Mouse (Mus musculus) 3T3-L1 (cell line): ENCODE data around the gene Vmn1r185.
"Not testable (repeated sequence)": the region's sequence is repeated elsewhere in the genome, so short reads cannot be mapped to it uniquely, and the experiment has no call there.

Source experiments
- DNase-seq: peaks from one replicate; pipeline ENCODE4 v3.0.0-alpha.2; 2015; ENCODE audit warnings: low read depth, low spot score

Vmn1r185 gene

GRCm38 (mm10) chr7:26618364-26618763 lies at the start of gene Vmn1r185:
Gene Vmn1r185 (minus strand): TSS chr7:26618464.
- DNase-seq = not testable (repeated sequence)

DNA sequence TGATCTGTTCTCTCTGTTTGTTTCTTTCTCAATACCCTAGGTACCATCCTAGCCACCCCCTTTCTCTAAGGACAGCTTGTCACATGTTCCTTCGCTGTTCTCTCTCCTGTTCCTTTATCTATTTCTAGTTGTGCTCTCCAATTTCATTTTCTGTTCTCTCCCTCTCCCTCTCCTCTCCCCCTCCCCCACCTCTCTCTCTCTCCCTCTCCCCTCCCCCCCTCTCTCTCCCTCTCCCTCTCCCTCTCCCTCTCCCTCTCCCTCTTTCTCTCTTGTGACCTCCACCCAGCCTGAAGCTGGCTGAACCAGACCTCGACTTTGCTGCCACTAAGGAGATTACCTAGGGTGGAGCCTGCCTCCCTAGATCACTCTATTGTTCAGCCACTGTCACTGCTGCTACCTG lies 49.2 kb upstream of the Vmn1r185 start:
- DNase-seq = not testable (repeated sequence)

DNA sequence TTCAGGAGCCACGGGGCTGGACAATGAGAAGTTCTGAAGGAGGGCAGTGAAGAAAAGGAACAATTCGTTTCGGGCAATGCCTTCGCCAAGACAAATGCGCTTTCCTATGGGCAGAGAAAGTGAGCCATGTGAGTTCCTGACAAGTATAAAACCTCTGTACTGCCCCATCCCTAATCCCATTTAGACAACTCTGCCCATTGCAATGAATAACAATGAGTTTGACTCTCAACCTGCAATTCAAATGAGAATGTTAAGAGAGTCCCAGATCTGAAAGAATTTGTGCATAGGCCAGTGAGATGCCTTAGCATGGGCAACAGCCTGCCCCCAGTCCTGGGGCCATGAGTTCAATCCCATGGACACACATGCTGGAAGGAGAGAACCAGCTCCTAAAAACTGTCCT lies 47.7 kb upstream of the Vmn1r185 start:
- DNase-seq = no peak

DNA sequence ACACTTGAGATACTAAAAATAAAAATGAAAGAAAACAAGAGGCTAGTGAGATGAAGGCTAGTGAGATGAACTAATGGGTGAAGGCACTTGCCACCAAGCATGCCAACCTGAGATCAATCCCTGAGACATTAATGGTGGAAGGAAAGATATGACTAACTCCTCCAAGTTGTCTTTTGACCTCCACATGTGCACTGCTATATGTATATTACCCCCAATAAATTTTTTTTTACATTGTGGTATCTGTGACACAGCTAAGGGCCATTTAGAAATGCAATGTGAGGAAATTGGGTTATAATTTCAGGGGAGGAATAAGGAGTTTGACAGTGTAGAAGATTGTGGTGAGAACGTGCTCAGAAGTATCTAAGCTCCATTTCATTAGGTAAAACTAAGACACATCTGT lies 28.5 kb downstream of the Vmn1r185 start:
- DNase-seq = no peak

- no peak for DNase-seq
Measured at GRCm38 (mm10) chr7:26589077-26589476, 29.2 kb downstream of the Vmn1r185 start.
